9 mouse cellular contexts compared by ENCODE assay signal in genomic region chr3:32398623-32399022, GRCm38 (mm10). TPM values are rescaled to one million over a fixed set of nuclear protein-coding genes. Genes with fewer than 3 reads are reported as not detected.
DNase-seq lines count a peak whose midpoint lies in the region; ATAC-seq lines count a peak whose summit lies in the region.
"Had no signal": no experiment of that assay in that cellular context is flagged by ENCODE, and none has a peak within 500 bp of the region (broad histone marks: within the 10 kb centered on the region; RNA-seq: fewer than 3 reads in every experiment).

No protein-coding gene starts in this region.

- WGBS in heart, embryonic 11.5 days (ENCODE audit: insufficient replicate concordance): 18% methylated on average over 4 of the region's 4 CpGs
- WGBS in forebrain, embryonic 13.5 days: 15% methylated on average over 4 of the region's 4 CpGs
- WGBS in liver, embryonic 15.5 days (ENCODE audit: insufficient replicate concordance): 23% methylated on average over 4 of the region's 4 CpGs

- H3K4me1 ChIP-seq in heart, embryonic 11.5 days (ENCODE audit: control insufficient read depth, insufficient read depth, low read length): peaks cover 29% of the 10 kb centered on the region
- H3K4me1 ChIP-seq in forebrain, embryonic 13.5 days: peaks cover 37% of the 10 kb centered on the region
- H3K4me1 ChIP-seq in liver, embryonic 15.5 days (replicated peaks): peaks cover 53% of the 10 kb centered on the region

- H3K27me3 ChIP-seq in heart, embryonic 11.5 days (ENCODE audit: control insufficient read depth, insufficient read depth, low read length): no peaks in the 10 kb centered on the region
- no peaks in the 10 kb centered on the region for H3K27me3 ChIP-seq in forebrain, embryonic 13.5 days
- no peaks in the 10 kb centered on the region for H3K27me3 ChIP-seq in liver, embryonic 15.5 days

- DNase-seq in heart, postnatal 14 days: no peak
- peak; percentile 48 for DNase-seq in A20 (ENCODE audit: low read depth, low spot score)
- DNase-seq in cerebellum, adult 11 months: no peak
- DNase-seq in cerebellum, postnatal 36 days: no peak
- no peak for DNase-seq in thymus, postnatal 14 days
- DNase-seq: right cerebral cortex, postnatal 14 days had no signal

- no peak overlapping the region for H3K27ac ChIP-seq in heart, embryonic 11.5 days (ENCODE audit: low read depth, low read length)
- no peak overlapping the region for H3K27ac ChIP-seq in forebrain, embryonic 13.5 days
- H3K27ac ChIP-seq in liver, embryonic 15.5 days (replicated peaks): no peak overlapping the region

- peak overlapping the region; percentile 69 for H3K4me2 ChIP-seq in heart, embryonic 11.5 days
- H3K4me2 ChIP-seq in forebrain, embryonic 13.5 days: peak overlapping the region; percentile 72
- peak overlapping the region; percentile 94 for H3K4me2 ChIP-seq in liver, embryonic 15.5 days

- no peak for ATAC-seq in heart, embryonic 11.5 days (replicated peaks; ENCODE audit: insufficient number of reproducible peaks, low FRiP score, low TSS enrichment)
- ATAC-seq in forebrain, embryonic 13.5 days: no peak
- no peak for ATAC-seq in liver, embryonic 15.5 days (ENCODE audit: insufficient read depth)

- no peak overlapping the region for H3K9ac ChIP-seq in heart, embryonic 11.5 days (ENCODE audit: low read depth, low read length)
- peak overlapping the region; percentile 48 for H3K9ac ChIP-seq in forebrain, embryonic 13.5 days
- H3K9ac ChIP-seq in liver, embryonic 15.5 days: no peak overlapping the region

- intact Hi-C loops in heart, postnatal 14 days (cut with DNase I): loop anchor here (5.0 kb wide), 2 partner anchors 34 to 54 kb away; no protein-coding TSS in a partner anchor

- H3K4me3 ChIP-seq in heart, embryonic 11.5 days (ENCODE audit: low read depth, low read length): peak overlapping the region; percentile 20
- peak overlapping the region; percentile 92 for H3K4me3 ChIP-seq in forebrain, embryonic 13.5 days
- peak overlapping the region; percentile 94 for H3K4me3 ChIP-seq in liver, embryonic 15.5 days (replicated peaks)

- no peaks in the 10 kb centered on the region for H3K36me3 ChIP-seq in heart, embryonic 11.5 days (ENCODE audit: control insufficient read depth, insufficient read depth, low read length)
- H3K36me3 ChIP-seq in forebrain, embryonic 13.5 days (ENCODE audit: poor library complexity, severe bottlenecking): no peaks in the 10 kb centered on the region
- H3K36me3 ChIP-seq in liver, embryonic 15.5 days (replicated peaks): no peaks in the 10 kb centered on the region

- no peaks in the 10 kb centered on the region for H3K9me3 ChIP-seq in heart, embryonic 11.5 days (replicated peaks; ENCODE audit: control insufficient read depth, low read length)
- H3K9me3 ChIP-seq in forebrain, embryonic 13.5 days (replicated peaks): no peaks in the 10 kb centered on the region
- no peaks in the 10 kb centered on the region for H3K9me3 ChIP-seq in liver, embryonic 15.5 days (replicated peaks)

RNA-seq across cellular contexts. Expression of gene Pik3ca, which starts 1.2 kb away (rescaled TPM):
- polyA plus RNA-seq in heart, embryonic 11.5 days (2014; fragmentation: Nextera tagmentation; extraction: Ambion mirVana): 10.1 and 12.0 TPM in 2 replicates
- total RNA-seq in heart, postnatal 14 days (2021): 10 to 100 TPM; 45.4 to 46.2 TPM
- 16.2 and 17.1 TPM in 2 replicates for polyA plus RNA-seq in forebrain, embryonic 13.5 days (2015; fragmentation: Nextera tagmentation; extraction: Ambion mirVana)
- 2.4 and 3.2 TPM in 2 replicates for polyA plus RNA-seq in liver, embryonic 15.5 days (2015; fragmentation: Nextera tagmentation; extraction: Ambion mirVana)

RNA-seq across cellular contexts. Expression of gene Zmat3, which starts 32.8 kb away (rescaled TPM):
- polyA plus RNA-seq in heart, embryonic 11.5 days (2014; fragmentation: Nextera tagmentation; extraction: Ambion mirVana): 5.3 and 5.8 TPM in 2 replicates
- total RNA-seq in heart, postnatal 14 days (2021): 1 to 10 TPM; 8.4 to 9.7 TPM
- polyA plus RNA-seq in forebrain, embryonic 13.5 days (2015; fragmentation: Nextera tagmentation; extraction: Ambion mirVana): 7.6 and 8.5 TPM in 2 replicates
- 0.50 and 0.62 TPM in 2 replicates for polyA plus RNA-seq in liver, embryonic 15.5 days (2015; fragmentation: Nextera tagmentation; extraction: Ambion mirVana)

Comparison
In these comparisons a context has a peak if more than half of its experiments do, and no peak if none do; other contexts are left out.
1. H3K4me3 ChIP-seq: peak in every context shown above with its lines; median percentile 94 in liver, embryonic 15.5 days; 92 in forebrain, embryonic 13.5 days; 20 in heart, embryonic 11.5 days.